Mouse (Mus musculus) neural tube, embryonic 14.5 days (tissue): Measurements from ENCODE around the gene Bzw1. TPM values are rescaled to one million over a fixed set of nuclear protein-coding genes. Genes with fewer than 3 reads are reported as not detected.

Experiments
- ATAC-seq: fragments of 200-750 bp; cut with Nextera tagmentation; 2 replicates; pipeline ENCODE4 v1.8.0; 2017; ENCODE audit warnings: low read depth, mild to moderate bottlenecking, moderate TSS enrichment, moderate library complexity
- H3K27ac ChIP-seq: fragments of 300-500 bp; sonication (generic); 2 replicates; pipeline ENCODE4 v1.5.1; 2014; ENCODE audit warnings: low read depth, mild to moderate bottlenecking, control low read depth, low read length, moderate library complexity, mixed read lengths
- H3K27me3 ChIP-seq: fragments of 300-500 bp; sonication (generic); 2 replicates; pipeline ENCODE4 v1.6.1; 2014; ENCODE audit warnings: low read length; ENCODE audit not compliant: control insufficient read depth, insufficient read depth
- H3K36me3 ChIP-seq: fragments of 300-500 bp; sonication (generic); 2 replicates; pipeline ENCODE4 v1.6.1; 2014; ENCODE audit warnings: low read length, mixed read lengths; ENCODE audit not compliant: control insufficient read depth, insufficient read depth
- H3K4me1 ChIP-seq: fragments of 300-500 bp; sonication (generic); 2 replicates; pipeline ENCODE4 v1.6.1; 2014; ENCODE audit warnings: low read length; ENCODE audit not compliant: control insufficient read depth, insufficient read depth
- H3K4me2 ChIP-seq: fragments of 300-500 bp; sonication (generic); 2 replicates; pipeline ENCODE4 v1.6.1; 2014; ENCODE audit warnings: mild to moderate bottlenecking, low read depth, low read length, control low read depth
- H3K4me3 ChIP-seq: fragments of 300-500 bp; sonication (generic); 2 replicates; pipeline ENCODE4 v1.5.1; 2014; ENCODE audit warnings: low read depth, low read length, control low read depth, mixed read lengths
- H3K9ac ChIP-seq: fragments of 300-500 bp; sonication (generic); replicated peaks from 2 replicates; pipeline ENCODE4 v1.6.1; 2014; ENCODE audit warnings: low read depth, mild to moderate bottlenecking, control low read depth, low read length, mixed read lengths
- H3K9me3 ChIP-seq: fragments of 300-500 bp; sonication (generic); 2 replicates; pipeline ENCODE4 v1.6.1; 2016; ENCODE audit warnings: low read length; ENCODE audit not compliant: control insufficient read depth
- WGBS: fragments of 180-500 bp; shearing (Covaris S2); extraction: QIAGEN DNeasy Blood & Tissue Kit; methylation state at CpG from one replicate; pipeline ENCODE4 v1.1.7; 2014; 5-methylcytosine and 5-hydroxymethylcytosine counted together
- polyA plus RNA-seq: library from polyadenylated mRNA; unstranded; fragments of >200 nt; fragmentation: Nextera tagmentation; extraction: Ambion mirVana; gene quantifications from 2 replicates; pipeline ENCODE4 v1.2.1, GENCODE M21; 2014

Bzw1 gene
- polyA plus RNA-seq, 1 experiment from 2014 or later = 371 TPM

DNA sequence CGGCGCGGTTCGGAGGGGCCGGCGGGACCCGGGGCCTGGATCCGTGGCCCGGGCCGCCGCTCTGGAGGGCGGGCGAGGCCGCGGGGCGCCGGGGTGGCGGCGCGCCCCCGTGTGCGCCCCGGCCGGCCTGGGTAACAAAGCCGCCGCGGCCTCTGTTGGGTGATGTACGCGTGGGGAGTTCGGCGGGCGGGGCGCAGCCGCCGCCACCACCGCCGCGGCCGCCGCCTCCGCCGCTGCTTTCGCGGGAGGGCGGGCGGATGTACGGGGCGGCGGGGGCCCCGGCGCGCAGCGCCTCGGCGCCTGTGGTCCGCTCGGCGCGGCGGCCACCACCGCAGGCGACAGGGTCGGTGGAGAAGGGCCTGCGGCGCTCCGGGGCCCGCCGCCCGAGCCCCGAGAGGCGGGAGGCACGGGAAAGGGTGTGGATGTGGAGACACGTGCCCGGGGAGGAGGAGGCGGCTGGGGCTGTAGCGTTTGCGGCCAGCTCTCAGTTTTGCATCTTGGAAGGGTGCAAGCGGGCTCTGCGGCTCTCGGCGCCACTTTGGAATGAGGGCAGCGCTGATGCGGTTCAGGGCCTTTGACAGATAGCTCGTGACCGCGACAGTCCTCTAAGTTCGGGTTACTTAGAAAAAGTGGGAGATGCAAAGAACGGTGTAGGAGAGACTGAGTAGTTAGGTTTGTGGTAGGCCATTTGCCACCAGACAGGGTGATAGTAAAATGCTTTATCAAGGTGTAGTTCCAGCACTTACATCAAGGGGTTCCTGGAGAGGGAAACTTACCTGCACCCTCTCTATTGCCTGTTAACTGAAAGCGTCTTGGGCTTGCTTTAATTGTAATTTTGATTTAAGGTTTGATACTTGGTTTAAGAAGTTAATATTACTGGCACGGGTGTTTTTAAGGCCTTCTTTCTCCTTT lies 842 bp downstream of the Bzw1 start:
- Histone ChIP-seq H3K27me3 (peaks cover 2% of the 10 kb centered on the region; the same call in 1 of the 2 replicates), H3K36me3 (peaks cover 23% of the 10 kb centered on the region), H3K4me2 (peak overlapping the region; percentile 87), H3K27ac (peak overlapping the region; percentile 99), H3K9ac (peak overlapping the region; percentile 95), H3K4me1 (peaks cover 19% of the 10 kb centered on the region), H3K9me3 (no peaks in the 10 kb centered on the region), H3K4me3 (peak overlapping the region; percentile 89)
- peak; percentile 71 for ATAC-seq
- 1% methylated on average over 64 of the region's 90 CpGs for WGBS

DNA sequence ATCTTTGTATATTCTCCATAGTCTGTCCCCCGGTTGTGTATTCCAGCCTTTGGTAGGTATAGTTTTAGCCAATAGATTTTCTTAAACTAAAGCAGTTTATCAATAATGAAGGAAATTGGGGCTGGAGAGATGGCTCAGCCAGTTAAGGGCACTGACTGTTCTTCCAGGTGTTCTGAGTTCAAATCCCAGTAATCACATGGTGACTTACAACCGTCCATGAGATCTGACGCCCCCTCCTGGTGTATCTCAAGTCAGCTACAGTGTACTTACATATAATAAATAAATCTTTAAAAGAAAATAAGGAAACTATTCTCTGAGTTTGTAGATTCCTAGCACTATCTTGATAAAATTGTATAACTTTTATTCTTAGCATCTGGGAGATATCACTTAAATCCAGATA lies 2.6 kb downstream of the Bzw1 start:
- Histone ChIP-seq H3K4me1 (peaks cover 19% of the 10 kb centered on the region), H3K4me3 (no peak overlapping the region), H3K4me2 (no peak overlapping the region), H3K9ac (no peak overlapping the region), H3K36me3 (peaks cover 38% of the 10 kb centered on the region), H3K27ac (no peak overlapping the region), H3K9me3 (no peaks in the 10 kb centered on the region), H3K27me3 (peaks cover 2% of the 10 kb centered on the region; the same call in 1 of the 2 replicates)
- no peak for ATAC-seq
- 92% methylated on average over 3 of the region's 3 CpGs for WGBS

DNA sequence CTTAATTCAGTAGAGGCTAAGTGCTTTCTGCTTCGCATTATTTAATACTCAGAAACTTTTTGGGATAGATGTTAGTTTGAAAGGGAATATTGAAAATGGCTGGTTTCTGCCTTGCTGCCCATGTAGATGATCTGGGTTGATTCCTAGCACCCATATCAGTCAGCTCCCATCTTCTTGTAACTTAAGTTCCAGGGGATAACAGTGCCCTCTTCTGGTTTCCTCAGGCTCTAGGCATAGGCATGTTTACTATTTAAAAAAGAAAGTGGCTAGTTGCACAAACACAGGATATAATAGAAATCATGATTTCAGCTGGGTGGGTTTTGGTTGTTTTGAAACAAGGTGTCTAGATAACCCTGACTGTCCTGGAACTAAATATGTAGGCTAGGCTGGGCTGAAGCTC lies 3.5 kb downstream of the Bzw1 start:
- Histone ChIP-seq H3K4me1 (peaks cover 17% of the 10 kb centered on the region), H3K27me3 (peaks cover 2% of the 10 kb centered on the region; the same call in 1 of the 2 replicates), H3K36me3 (peaks cover 47% of the 10 kb centered on the region), H3K4me3 (no peak overlapping the region), H3K27ac (no peak overlapping the region), H3K9me3 (no peaks in the 10 kb centered on the region), H3K9ac (no peak overlapping the region), H3K4me2 (no peak overlapping the region)
- ATAC-seq = no peak
- 96% methylated on average over 1 of the region's 1 CpGs for WGBS

DNA sequence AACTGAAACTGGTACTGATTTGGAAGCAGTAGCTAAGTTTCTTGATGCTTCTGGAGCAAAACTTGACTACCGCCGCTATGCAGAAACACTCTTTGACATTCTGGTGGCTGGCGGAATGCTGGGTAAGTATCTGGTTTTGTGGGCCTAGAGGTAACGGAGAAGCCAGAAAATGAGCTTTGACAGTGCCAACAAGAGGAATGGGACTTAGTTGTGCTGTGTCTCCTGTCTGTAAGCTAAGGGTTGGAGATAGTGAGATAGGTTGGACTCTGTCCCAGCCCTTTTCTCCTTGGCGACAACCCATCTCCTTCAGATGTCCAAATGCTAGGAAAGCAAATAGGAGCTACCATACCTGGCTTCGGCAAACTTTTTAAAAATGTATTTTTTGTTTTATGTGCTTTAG lies 5.0 kb downstream of the Bzw1 start:
- WGBS = 97% methylated on average over 6 of the region's 6 CpGs
- no peak for ATAC-seq
- peaks cover 61% of the 10 kb centered on the region for H3K36me3 ChIP-seq

DNA sequence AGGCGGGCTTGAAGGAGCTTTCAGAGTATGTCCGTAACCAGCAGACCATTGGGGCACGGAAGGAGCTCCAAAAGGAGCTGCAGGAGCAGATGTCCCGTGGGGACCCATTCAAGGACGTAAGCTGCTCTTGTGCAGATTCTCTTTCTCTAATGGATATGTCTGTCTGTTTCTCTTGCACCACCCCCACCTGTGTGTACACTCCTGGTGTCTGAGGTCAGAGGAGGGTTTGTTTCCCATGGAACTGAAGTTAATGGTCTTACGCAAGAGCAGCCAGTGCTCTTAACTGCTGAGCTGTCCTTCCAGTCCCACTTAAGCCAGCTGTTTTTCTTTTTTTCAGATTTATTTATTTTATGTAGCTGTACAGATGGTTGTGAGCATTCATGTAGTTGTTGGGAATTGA lies 8.7 kb downstream of the Bzw1 start:
- Histone ChIP-seq H3K27me3 (no peaks in the 10 kb centered on the region), H3K27ac (no peak overlapping the region), H3K36me3 (peaks cover 79% of the 10 kb centered on the region), H3K4me1 (no peaks in the 10 kb centered on the region), H3K9ac (no peak overlapping the region), H3K4me3 (no peak overlapping the region), H3K4me2 (no peak overlapping the region), H3K9me3 (no peaks in the 10 kb centered on the region)
- WGBS = 94% methylated on average over 6 of the region's 6 CpGs
- no peak for ATAC-seq

More for the DNA sequence above, 5.0 kb downstream of the Bzw1 start:
- peaks cover 2% of the 10 kb centered on the region; the same call in 1 of the 2 replicates for H3K27me3 ChIP-seq
- no peak overlapping the region for H3K27ac ChIP-seq
- peaks cover 9% of the 10 kb centered on the region; the same call in 1 of the 2 replicates for H3K4me1 ChIP-seq
- no peak overlapping the region for H3K9ac ChIP-seq
- H3K9me3 ChIP-seq = no peaks in the 10 kb centered on the region
- no peak overlapping the region for H3K4me3 ChIP-seq
- no peak overlapping the region for H3K4me2 ChIP-seq

DNA sequence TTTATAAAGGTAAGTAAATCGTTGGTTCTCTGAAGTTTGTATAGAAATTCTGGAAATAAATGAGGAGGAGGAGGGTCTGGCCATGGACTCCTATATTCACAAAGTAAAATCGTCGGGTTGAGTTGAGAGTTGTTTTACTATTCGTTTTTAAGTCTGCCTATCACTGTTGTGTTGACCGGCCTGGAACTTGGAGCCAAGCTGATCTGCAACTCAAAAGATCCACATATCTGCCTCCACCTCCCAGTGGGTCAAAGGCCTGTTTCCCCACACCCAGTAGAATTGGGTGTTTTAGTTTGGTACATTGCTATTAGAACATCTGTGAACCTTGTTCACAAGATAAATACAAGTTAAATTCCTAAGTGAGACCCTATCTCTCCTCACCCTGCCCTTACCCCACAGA lies 11.0 kb downstream of the Bzw1 start:
- Histone ChIP-seq H3K4me2 (no peak overlapping the region), H3K4me3 (no peak overlapping the region), H3K9me3 (no peaks in the 10 kb centered on the region), H3K27me3 (no peaks in the 10 kb centered on the region), H3K4me1 (no peaks in the 10 kb centered on the region), H3K27ac (no peak overlapping the region), H3K36me3 (peaks cover 58% of the 10 kb centered on the region), H3K9ac (no peak overlapping the region)
- ATAC-seq = no peak
- WGBS = 95% methylated on average over 5 of the region's 5 CpGs

DNA sequence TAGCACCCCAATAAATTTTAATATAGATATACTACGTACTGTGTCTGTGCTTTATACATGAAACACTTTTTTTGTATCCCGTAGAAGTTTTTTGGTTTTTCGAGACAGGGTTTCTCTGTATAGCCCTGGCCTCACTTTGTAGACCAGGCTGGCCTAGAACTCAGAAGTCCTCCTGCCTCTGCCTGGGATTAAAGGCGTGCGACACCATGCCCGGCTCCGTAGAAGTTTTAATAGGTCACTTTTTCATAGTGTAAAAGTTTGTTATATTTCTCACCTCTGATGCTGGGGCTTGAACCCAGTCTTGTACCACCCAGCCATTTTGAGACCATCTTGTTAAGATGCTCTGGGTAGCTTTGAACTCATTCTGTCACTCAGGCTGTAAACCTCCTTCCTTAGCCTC lies 14.6 kb downstream of the Bzw1 start:
- Histone ChIP-seq H3K9ac (no peak overlapping the region), H3K9me3 (no peaks in the 10 kb centered on the region), H3K4me1 (no peaks in the 10 kb centered on the region), H3K4me3 (no peak overlapping the region), H3K4me2 (no peak overlapping the region), H3K27ac (no peak overlapping the region), H3K36me3 (peaks cover 49% of the 10 kb centered on the region), H3K27me3 (no peaks in the 10 kb centered on the region)
- no peak for ATAC-seq
- WGBS = 95% methylated on average over 7 of the region's 7 CpGs

DNA sequence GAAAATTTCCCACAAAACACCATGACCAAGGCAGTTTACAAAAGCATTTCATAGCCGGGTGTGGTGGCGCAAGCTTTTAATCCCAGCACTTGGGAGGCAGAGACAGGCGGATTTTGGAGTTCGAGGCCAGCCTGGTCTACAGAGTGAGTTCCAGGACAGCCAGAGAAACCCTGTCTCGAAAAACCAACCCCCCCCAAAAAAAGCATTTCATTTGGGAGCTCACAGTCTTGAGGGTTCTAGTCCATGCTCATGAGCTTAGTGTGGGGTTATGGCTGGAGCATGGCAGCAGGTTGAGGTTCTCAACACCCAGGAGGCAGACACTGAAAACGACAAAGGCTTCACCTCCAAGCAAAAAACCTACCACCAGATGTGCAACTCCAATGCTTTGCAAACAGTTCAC lies 15.4 kb downstream of the Bzw1 start:
- no peak overlapping the region for H3K4me3 ChIP-seq
- no peak for ATAC-seq
- no peaks in the 10 kb centered on the region for H3K9me3 ChIP-seq
- no peak overlapping the region for H3K9ac ChIP-seq
- H3K27ac ChIP-seq = no peak overlapping the region
- H3K4me2 ChIP-seq = no peak overlapping the region
- 86% methylated on average over 6 of the region's 6 CpGs for WGBS
- H3K27me3 ChIP-seq = no peaks in the 10 kb centered on the region
- peaks cover 47% of the 10 kb centered on the region for H3K36me3 ChIP-seq
- no peaks in the 10 kb centered on the region for H3K4me1 ChIP-seq

DNA sequence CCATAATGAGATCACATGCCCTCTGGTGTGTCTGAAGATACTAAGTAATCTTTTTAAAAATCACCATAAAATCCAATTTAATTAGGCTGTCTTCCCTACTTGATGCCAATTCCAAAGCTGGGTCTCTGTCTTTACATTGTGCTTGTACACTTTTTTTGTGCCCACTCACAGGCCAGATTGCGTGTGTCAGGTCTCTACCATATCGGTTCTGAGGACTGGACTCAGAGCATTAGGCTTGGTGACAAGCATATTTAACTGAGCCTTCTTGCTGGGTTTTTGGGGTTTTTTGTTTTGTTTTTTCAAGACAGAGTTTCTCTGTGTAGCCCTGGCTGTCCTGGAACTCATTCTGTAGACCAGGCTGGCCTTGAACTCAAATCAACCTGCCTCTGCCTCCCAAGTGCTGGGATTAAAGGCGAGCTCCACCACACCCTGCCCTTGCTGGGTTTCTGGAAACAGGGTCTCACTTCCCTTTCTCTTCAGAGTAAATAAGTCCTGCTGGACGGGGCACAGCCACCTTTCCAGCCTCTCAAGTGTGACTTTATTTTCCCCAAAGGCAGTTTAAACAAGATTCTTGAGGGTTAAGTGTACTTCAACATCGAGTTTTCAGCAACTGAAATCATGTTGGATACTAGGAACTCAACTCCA lies 17.0 kb downstream of the Bzw1 start:
- Histone ChIP-seq H3K4me2 (no peak overlapping the region), H3K36me3 (peaks cover 51% of the 10 kb centered on the region), H3K4me1 (no peaks in the 10 kb centered on the region), H3K9ac (no peak overlapping the region), H3K9me3 (no peaks in the 10 kb centered on the region), H3K27me3 (no peaks in the 10 kb centered on the region), H3K27ac (no peak overlapping the region), H3K4me3 (no peak overlapping the region)
- WGBS = 86% methylated on average over 5 of the region's 5 CpGs
- ATAC-seq = no peak
